Mouse (Mus musculus): Measurements from ENCODE around the gene Lcat. TPM values are rescaled to one million over a fixed set of nuclear protein-coding genes. Genes with fewer than 3 reads are reported as not detected.

Lcat gene
- total RNA-seq, 2 experiments from 2014 or later, result 0.25 TPM; not detected in 1

DNA sequence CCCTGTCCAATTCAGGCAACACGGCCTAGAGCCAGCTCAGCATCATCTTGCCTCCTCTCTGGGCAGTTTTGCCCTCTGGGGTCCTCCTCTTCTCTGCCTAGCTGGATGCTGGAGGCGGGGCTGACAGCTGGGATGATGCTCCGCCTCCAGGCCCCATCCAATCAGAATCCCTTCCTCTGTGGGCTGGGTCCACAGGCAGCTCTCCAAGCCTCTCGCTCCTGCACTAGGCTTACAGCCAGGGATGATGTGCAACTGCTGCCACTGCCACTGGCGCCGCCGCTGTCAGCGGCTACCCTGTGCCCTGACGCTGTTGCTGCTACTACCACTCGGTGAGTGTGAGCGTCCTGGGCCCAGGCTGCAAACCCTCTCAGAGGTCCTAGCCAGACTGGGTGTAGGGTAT is 49.8 kb downstream of the Lcat start, which contains the start of gene Nrn1l:
Gene Nrn1l (plus strand): TSS at position 229 of the 400 bp plus-strand sequence.
- intact Hi-C loops (cut with DNase I), result no loop called here
- peak; percentile 61 to 68 for DNase-seq

DNA sequence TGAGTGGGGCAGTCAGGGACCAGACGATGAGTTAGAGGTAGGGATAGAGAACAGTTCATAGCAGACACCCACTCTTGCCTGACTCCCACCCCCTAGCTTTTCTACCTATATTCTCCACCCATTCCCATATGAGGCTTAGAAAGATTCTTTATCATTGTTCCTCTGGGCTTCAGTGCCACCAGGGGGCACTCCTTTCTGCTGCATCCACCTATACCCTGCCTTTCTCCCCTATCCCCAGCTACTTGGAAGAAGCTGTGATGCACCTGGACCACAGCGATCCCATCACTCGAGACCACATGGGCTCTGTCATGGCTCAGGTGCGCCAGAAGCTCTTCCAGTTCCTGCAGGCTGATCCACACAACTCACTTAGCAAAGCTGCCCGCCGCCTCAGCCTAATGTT is 50.8 kb downstream of the Lcat start:
- no peak for DNase-seq
- intact Hi-C loops (cut with DNase I), result no loop called here

DNA sequence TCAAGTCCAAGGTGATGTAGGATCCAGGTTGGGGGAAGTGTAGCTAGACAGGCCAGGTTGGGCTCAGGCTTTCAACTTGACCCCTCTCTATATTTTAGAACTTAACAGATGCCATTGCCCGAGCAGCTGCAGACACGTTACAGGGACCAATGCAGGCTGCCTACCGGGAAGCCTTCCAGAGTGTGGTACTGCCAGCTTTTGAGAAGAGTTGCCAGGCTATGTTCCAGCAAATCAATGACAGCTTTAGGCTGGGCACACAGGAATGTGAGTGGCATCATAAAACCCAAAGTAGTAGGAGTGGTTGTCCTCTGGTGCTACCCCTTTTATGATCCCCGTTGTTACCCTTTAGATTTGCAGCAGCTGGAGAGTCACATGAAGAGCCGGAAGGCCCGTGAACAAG is 52.3 kb downstream of the Lcat start:
- DNase-seq, result no peak
- intact Hi-C loops (cut with DNase I), result no loop called here

DNA sequence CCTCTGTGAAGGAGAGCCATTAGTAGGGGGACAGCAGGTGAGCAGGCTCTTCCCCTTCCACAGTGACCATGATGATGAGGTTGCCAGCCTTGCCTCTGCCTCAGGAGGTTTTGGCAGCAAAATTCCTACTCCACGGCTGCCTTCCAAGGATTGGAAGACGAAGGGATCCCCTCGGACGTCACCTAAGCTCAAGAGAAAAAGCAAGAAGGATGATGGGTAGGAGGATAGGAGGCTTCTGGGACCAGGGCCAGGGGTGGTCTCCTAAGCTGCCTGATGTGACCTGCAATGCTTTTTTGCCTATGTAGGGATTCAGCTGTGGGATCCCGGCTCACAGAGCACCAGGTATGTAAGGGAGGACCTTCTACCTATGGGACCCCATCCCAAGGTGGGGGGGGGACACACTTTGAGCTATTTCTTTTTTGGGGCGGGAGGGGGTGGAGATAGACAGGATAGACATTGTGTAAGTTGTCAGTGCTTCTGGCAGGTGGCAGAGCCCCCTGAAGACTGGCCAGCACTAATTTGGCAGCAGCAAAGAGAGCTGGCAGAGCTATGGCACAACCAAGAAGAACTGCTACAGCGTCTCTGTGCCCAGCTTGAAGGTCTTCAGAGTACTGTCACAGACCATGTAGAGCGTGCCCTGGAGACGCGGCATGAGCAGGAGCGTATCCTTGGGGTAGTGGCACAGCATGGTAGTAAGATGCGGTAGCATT is 53.3 kb downstream of the Lcat start:
- no peak for DNase-seq
- intact Hi-C loops (cut with DNase I), result no loop called here

Small RNA genes within 50 kb of the gene (microRNA-seq; reads per million reads assigned to microRNA genes)
- 0 reads per million in 2 experiments for gene Mir7074

Other genes with a start within 250 kb of the Lcat start
- 1 to 10 TPM; 6.6 to 6.7 TPM for gene Acd, start 242.3 kb downstream of the Lcat start, total RNA-seq (2021)
- gene Pard6a, start 242.2 kb downstream of the Lcat start, total RNA-seq (2021), result 1 to 10 TPM; 4.7 to 6.7 TPM
- not detected for gene 4933405L10Rik, start 235.7 kb downstream of the Lcat start, total RNA-seq (2021)
- 1 to 10 TPM in 1 of 2 experiments, under 1 TPM in 1; 0.48 to 1.2 TPM for gene Enkd1, start 235.2 kb downstream of the Lcat start, total RNA-seq (2021)
- gene Gfod2, start 184.7 kb downstream of the Lcat start, total RNA-seq (2021), result 1 to 10 TPM; 6.6 to 6.8 TPM
- 10 to 100 TPM; 19.7 to 22.0 TPM for gene Ranbp10, start 116.0 kb downstream of the Lcat start, total RNA-seq (2021)
- not detected for gene Tsnaxip1, start 115.7 kb downstream of the Lcat start, total RNA-seq (2021)
- 1 to 10 TPM; 1.1 to 1.2 TPM for gene Cenpt, start 90.1 kb downstream of the Lcat start, total RNA-seq (2021)
- gene Thap11, start 88.2 kb downstream of the Lcat start, total RNA-seq (2021), result 10 to 100 TPM; 19.0 TPM
- 10 to 100 TPM; 38.4 to 52.9 TPM for gene Nutf2, start 82.8 kb downstream of the Lcat start, total RNA-seq (2021)
- 10 to 100 TPM; 17.6 to 20.1 TPM for gene Edc4, start 62.5 kb downstream of the Lcat start, total RNA-seq (2021)
- gene Nrn1l, start 49.8 kb downstream of the Lcat start, total RNA-seq (2021), result under 1 TPM in 1 of 2 experiments, not detected in 1; 0.59 TPM
- 10 to 100 TPM in 1 of 2 experiments, 1 to 10 TPM in 1; 9.5 to 11.5 TPM for gene Pskh1, start 42.9 kb downstream of the Lcat start, total RNA-seq (2021)
- gene Ctrl, start 9.5 kb downstream of the Lcat start, total RNA-seq (2021), result not detected
- gene Psmb10, start 4.9 kb downstream of the Lcat start, total RNA-seq (2021), result 10 to 100 TPM; 15.7 to 24.2 TPM
- gene Slc12a4, start 22.7 kb upstream of the Lcat start, total RNA-seq (2021), result 10 to 100 TPM; 11.2 to 17.7 TPM
- gene Dpep3, start 36.0 kb upstream of the Lcat start, total RNA-seq (2021), result not detected
- 1 to 10 TPM; 9.7 to 10.0 TPM for gene Dus2, start 48.0 kb upstream of the Lcat start, total RNA-seq (2021)
- not detected for gene Dpep2nb, start 62.6 kb upstream of the Lcat start, total RNA-seq (2021)
- gene Ddx28, start 68.5 kb upstream of the Lcat start, total RNA-seq (2021), result 1 to 10 TPM; 8.2 to 9.6 TPM
- 10 to 100 TPM; 19.5 to 22.8 TPM for gene Nfatc3, start 115.5 kb upstream of the Lcat start, total RNA-seq (2021)
- under 1 TPM in 1 of 2 experiments, not detected in 1; 0.26 TPM for gene Esrp2, start 193.6 kb upstream of the Lcat start, total RNA-seq (2021)
- gene Pla2g15, start 207.0 kb upstream of the Lcat start, total RNA-seq (2021), result 1 to 10 TPM; 2.8 to 3.0 TPM
- 10 to 100 TPM in 1 of 2 experiments, 1 to 10 TPM in 1; 5.9 to 10.1 TPM for gene Slc7a6, start 225.5 kb upstream of the Lcat start, total RNA-seq (2021)